In genomic region chrX:38794373-38794772, GRCm38 (mm10) we compare ENCODE assay signal across 32 mouse cellular contexts. TPM values are rescaled to one million over a fixed set of nuclear protein-coding genes. Genes with fewer than 3 reads are reported as not detected.
A peak's percentile ranks its signal among the peaks of the same experiment; 100 is the strongest.
DNase-seq lines count a peak whose midpoint lies in the region; ATAC-seq lines count a peak whose summit lies in the region.
"Had no signal": no experiment of that assay in that cellular context is flagged by ENCODE, and none has a peak within 500 bp of the region (broad histone marks: within the 10 kb centered on the region; RNA-seq: fewer than 3 reads in every experiment).

No protein-coding gene starts in this region.

- H3K27ac ChIP-seq in forebrain, embryonic 15.5 days (replicated peaks): no peak overlapping the region
- no peak overlapping the region for H3K27ac ChIP-seq in forebrain, embryonic 10.5 days
- H3K27ac ChIP-seq: embryonic facial prominence, embryonic 12.5 days; embryonic facial prominence, embryonic 15.5 days; heart, embryonic 15.5 days; hindbrain, embryonic 14.5 days; hindbrain, postnatal 0 days had no signal

- no peaks in the 10 kb centered on the region for H3K36me3 ChIP-seq in forebrain, embryonic 15.5 days
- no peaks in the 10 kb centered on the region for H3K36me3 ChIP-seq in forebrain, embryonic 10.5 days (replicated peaks)
- H3K36me3 ChIP-seq: embryonic facial prominence, embryonic 12.5 days; embryonic facial prominence, embryonic 15.5 days; G1E; heart, embryonic 12.5 days; heart, embryonic 15.5 days had no signal

- no peak overlapping the region for H3K9ac ChIP-seq in forebrain, embryonic 15.5 days (replicated peaks)
- H3K9ac ChIP-seq: embryonic facial prominence, embryonic 12.5 days; embryonic facial prominence, embryonic 15.5 days; heart, embryonic 12.5 days; heart, embryonic 15.5 days; hindbrain, embryonic 14.5 days had no signal

- ATAC-seq in forebrain, embryonic 15.5 days (replicated peaks): peak; percentile 74; the same call in 1 of the 2 replicates
- peak; percentile 74 for ATAC-seq in frontal cortex, adult (ENCODE audit: low TSS enrichment)
- ATAC-seq: hindbrain, postnatal 0 days; inflammation-experienced regulatory T-cells, adult 6 months; intestine, embryonic 16.5 days; Patski had no signal

- no peak for DNase-seq in forebrain, embryonic 10.5 days (ENCODE audit: extremely low spot score, low spot score)
- no peak for DNase-seq in frontal cortex, postnatal 14 days (ENCODE audit: low spot score in 2 of 2)
- DNase-seq in brain, adult 2 months (ENCODE audit: low read depth, low spot score): peak; percentile 56
- peak; percentile 12 for DNase-seq in brain, embryonic 18.5 days (ENCODE audit: low read depth, low spot score)
- no peak for DNase-seq in cerebellum, postnatal 36 days
- DNase-seq: adrenal gland, postnatal 10 days; adrenal gland, postnatal 36 days; B cell, adult 2 months; cerebellum, adult 18-20 months; cerebellum, adult 9-10 months; cerebellum, postnatal 14 days; gastrocnemius, postnatal 25 days; heart, adult 18-20 months; heart, postnatal 10 days; heart, postnatal 36 days; kidney, adult 18-20 months had no signal

- 67% methylated on average over 3 of the region's 3 CpGs for WGBS in forebrain, embryonic 15.5 days
- WGBS in forebrain, embryonic 10.5 days: 76% methylated on average over 3 of the region's 3 CpGs

- no peaks in the 10 kb centered on the region for H3K4me1 ChIP-seq in forebrain, embryonic 15.5 days
- no peaks in the 10 kb centered on the region for H3K4me1 ChIP-seq in forebrain, embryonic 10.5 days
- H3K4me1 ChIP-seq: embryonic facial prominence, embryonic 12.5 days; embryonic facial prominence, embryonic 15.5 days; heart, embryonic 12.5 days; heart, embryonic 15.5 days had no signal

- H3K4me2 ChIP-seq in forebrain, embryonic 15.5 days (replicated peaks): no peak overlapping the region
- H3K4me2 ChIP-seq: embryonic facial prominence, embryonic 12.5 days; embryonic facial prominence, embryonic 15.5 days; heart, embryonic 12.5 days; heart, embryonic 15.5 days; hindbrain, embryonic 14.5 days had no signal

- no peak overlapping the region for H3K4me3 ChIP-seq in forebrain, embryonic 15.5 days
- no peak overlapping the region for H3K4me3 ChIP-seq in forebrain, embryonic 10.5 days
- H3K4me3 ChIP-seq: embryonic facial prominence, embryonic 12.5 days; embryonic facial prominence, embryonic 15.5 days; heart, embryonic 12.5 days; heart, embryonic 15.5 days had no signal

- H3K9me3 ChIP-seq in forebrain, embryonic 15.5 days: no peaks in the 10 kb centered on the region
- no peaks in the 10 kb centered on the region for H3K9me3 ChIP-seq in forebrain, embryonic 10.5 days
- H3K9me3 ChIP-seq: embryonic facial prominence, embryonic 12.5 days; embryonic facial prominence, embryonic 15.5 days; G1E; heart, embryonic 12.5 days; heart, embryonic 15.5 days had no signal

- H3K27me3 ChIP-seq in forebrain, embryonic 15.5 days: no peaks in the 10 kb centered on the region
- H3K27me3 ChIP-seq in forebrain, embryonic 10.5 days (ENCODE audit: poor library complexity, severe bottlenecking): no peaks in the 10 kb centered on the region
- H3K27me3 ChIP-seq: CH12.LX; embryonic facial prominence, embryonic 12.5 days; embryonic facial prominence, embryonic 15.5 days; heart, embryonic 12.5 days; heart, embryonic 15.5 days had no signal

RNA-seq across cellular contexts. Expression of gene 6030498E09Rik, which starts 21.9 kb away (rescaled TPM):
- polyA plus RNA-seq in forebrain, embryonic 15.5 days (2015; fragmentation: Nextera tagmentation; extraction: Ambion mirVana): 0.24 TPM in 1 of 2 replicates, not detected in the other
- polyA plus RNA-seq in forebrain, embryonic 10.5 days (2016; fragmentation: Nextera tagmentation; extraction: Ambion mirVana): not detected in 2 replicates
- polyA plus RNA-seq: embryonic facial prominence, embryonic 12.5 days; embryonic facial prominence, embryonic 15.5 days; frontal cortex, adult 2 months; G1E; gonadal fat pad, adult 2 months; hindbrain, embryonic 11.5 days; hindbrain, embryonic 14.5 days; hindbrain, postnatal 0 days; inflammation-experienced regulatory T-cells, adult 6 months; Patski had no signal

Comparison
In these comparisons a context has a peak if more than half of its experiments do, and no peak if none do; other contexts are left out.
1. DNase-seq: peak in brain, adult 2 months (single experiment) and brain, embryonic 18.5 days (single experiment); none in forebrain, embryonic 10.5 days (single experiment), frontal cortex, postnatal 14 days (0 of 2) and cerebellum, postnatal 36 days (0 of 2).